Mouse (Mus musculus) MEL (cell line): ENCODE measurements around the gene Ccr4.

Source experiments
- CTCF ChIP-seq, 3 experiments: IDR thresholded peaks in 2 of 3; conservative IDR thresholded peaks in 1 of 3; 2 replicates each; pipeline ENCODE4 v1.5.1; 2011 to 2012; ENCODE audit warnings: low read length in 3 of 3, low read depth in 2 of 3, mild to moderate bottlenecking in 2 of 3, improper control_type of control experiment in 1 of 3, inconsistent platforms in 1 of 3, mixed read lengths in 1 of 3, moderate library complexity in 1 of 3; ENCODE audit not compliant: control insufficient read depth in 1 of 3, insufficient read depth in 1 of 3, poor library complexity in 1 of 3, severe bottlenecking in 1 of 3
- EP300 ChIP-seq, 2 experiments: IDR thresholded peaks; 2 replicates each; pipeline ENCODE4 v1.6.1; 2011; ENCODE audit warnings: improper control_type of control experiment in 2 of 2, low read length in 2 of 2, low read depth in 1 of 2, mild to moderate bottlenecking in 1 of 2
- GATA1 ChIP-seq: IDR thresholded peaks from 2 replicates; pipeline ENCODE4 v1.6.1; 2011; ENCODE audit warnings: low read depth, low read length, improper control_type of control experiment
- MAX ChIP-seq: IDR thresholded peaks from 2 replicates; pipeline ENCODE4 v1.6.1; 2011; ENCODE audit warnings: low read length, improper control_type of control experiment
- NRF1 ChIP-seq: IDR thresholded peaks from 2 replicates; pipeline ENCODE4 v1.6.1; 2014; ENCODE audit warnings: low read depth, mild to moderate bottlenecking, inconsistent platforms, low read length, improper control_type of control experiment, moderate library complexity; ENCODE audit not compliant: poor library complexity, insufficient read depth, severe bottlenecking
- SIN3A ChIP-seq: IDR thresholded peaks from 2 replicates; pipeline ENCODE4 v1.6.1; 2012; ENCODE audit warnings: low read length, improper control_type of control experiment, inconsistent platforms
- TAL1 ChIP-seq: IDR thresholded peaks from 2 replicates; pipeline ENCODE4 v1.6.1; 2012; ENCODE audit warnings: mild to moderate bottlenecking, inconsistent platforms, low read length, moderate library complexity, mixed read lengths
- UBTF ChIP-seq: IDR thresholded peaks from 2 replicates; pipeline ENCODE4 v1.6.1; 2012; ENCODE audit warnings: low read depth, mild to moderate bottlenecking, inconsistent platforms, low read length, improper control_type of control experiment, moderate library complexity, borderline replicate concordance; ENCODE audit not compliant: insufficient read depth
- USF1 ChIP-seq: IDR thresholded peaks from 2 replicates; pipeline ENCODE4 v1.6.1; 2014; ENCODE audit warnings: low read depth, mild to moderate bottlenecking, inconsistent platforms, low read length, improper control_type of control experiment, moderate library complexity

DNA sequence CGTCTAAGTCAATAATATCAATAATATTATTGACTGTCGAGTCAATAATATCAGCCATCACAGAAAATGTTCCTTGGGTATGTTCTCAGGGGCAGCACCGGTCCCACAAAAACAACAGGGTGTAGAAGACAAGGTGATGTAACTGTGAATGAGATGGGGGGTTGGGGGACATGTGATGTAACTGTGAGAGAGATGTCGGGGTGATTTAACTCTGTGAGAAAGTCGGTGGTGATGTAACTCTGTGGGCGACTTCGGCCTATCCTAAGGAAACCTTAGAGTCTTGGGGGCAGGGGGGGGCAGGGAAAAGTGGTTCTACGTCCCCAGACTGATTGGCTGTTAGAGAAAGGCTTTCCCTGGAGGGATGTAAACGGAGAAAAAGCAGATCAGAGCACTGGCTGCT, 62.5 kb downstream of the Ccr4 start:
- TF ChIP-seq EP300 (IDR thresholded peaks at IDR 0.05; ENCODE audit: low read depth in 1 of 2, low read length in 2 of 2) (no peak), CTCF (IDR thresholded peaks at IDR 0.05 in 2 of 3, conservative IDR thresholded peaks at IDR 0.05 in 1 of 3; ENCODE audit: control insufficient read depth in 1 of 3, insufficient read depth in 1 of 3, low read depth in 2 of 3, low read length in 3 of 3, poor library complexity in 1 of 3, severe bottlenecking in 1 of 3) (no peak), TAL1 (no peak), USF1 (no peak), NRF1 (no peak), UBTF (no peak), MAX (no peak), SIN3A (no peak), GATA1 (no peak)
